Mouse (Mus musculus) hindbrain, embryonic 16.5 days (tissue): Measurements from ENCODE around the gene Spsb4. TPM values are rescaled to one million over a fixed set of nuclear protein-coding genes. Genes with fewer than 3 reads are reported as not detected.

Experiments used
- ATAC-seq: fragments of 200-750 bp; cut with Nextera tagmentation; 2 replicates; pipeline ENCODE4 v1.8.0; 2017; ENCODE audit warnings: moderate TSS enrichment, moderate library complexity
- H3K27ac ChIP-seq: fragments of 300-500 bp; sonication (generic); 2 replicates; pipeline ENCODE4 v1.5.1; 2014; ENCODE audit warnings: low read depth, mild to moderate bottlenecking, control low read depth, low read length, moderate library complexity
- H3K27me3 ChIP-seq: fragments of 300-500 bp; sonication (generic); replicated peaks from 2 replicates; pipeline ENCODE4 v1.6.1; 2014; ENCODE audit warnings: low read length; ENCODE audit not compliant: control insufficient read depth, insufficient read depth
- H3K36me3 ChIP-seq: fragments of 300-500 bp; sonication (generic); 2 replicates; pipeline ENCODE4 v1.6.1; 2014; ENCODE audit warnings: mild to moderate bottlenecking, low read length, moderate library complexity, mixed read lengths; ENCODE audit not compliant: control insufficient read depth, insufficient read depth
- H3K4me1 ChIP-seq: fragments of 300-500 bp; sonication (generic); 2 replicates; pipeline ENCODE4 v1.6.1; 2014; ENCODE audit warnings: low read depth, low read length; ENCODE audit not compliant: control insufficient read depth, insufficient read depth
- H3K4me2 ChIP-seq: fragments of 300-500 bp; sonication (generic); 2 replicates; pipeline ENCODE4 v1.6.1; 2014; ENCODE audit warnings: mild to moderate bottlenecking, low read length, control low read depth, moderate library complexity
- H3K4me3 ChIP-seq: fragments of 300-500 bp; sonication (generic); 2 replicates; pipeline ENCODE4 v1.5.1; 2014; ENCODE audit warnings: mild to moderate bottlenecking, low read length, control low read depth, moderate library complexity
- H3K9ac ChIP-seq: fragments of 300-500 bp; sonication (generic); 2 replicates; pipeline ENCODE4 v1.6.1; 2014; ENCODE audit warnings: low read depth, mild to moderate bottlenecking, control low read depth, low read length, moderate library complexity
- H3K9me3 ChIP-seq: fragments of 300-500 bp; sonication (generic); 2 replicates; pipeline ENCODE4 v1.6.1; 2014; ENCODE audit warnings: mild to moderate bottlenecking, low read length, moderate library complexity; ENCODE audit not compliant: control insufficient read depth
- WGBS: fragments of 180-500 bp; shearing (Covaris S2); extraction: QIAGEN DNeasy Blood & Tissue Kit; methylation state at CpG from one replicate; pipeline ENCODE4 v1.1.7; 2014; 5-methylcytosine and 5-hydroxymethylcytosine counted together
- polyA plus RNA-seq: library from polyadenylated mRNA; unstranded; fragments of >200 nt; fragmentation: Nextera tagmentation; extraction: Ambion mirVana; gene quantifications from 2 replicates; pipeline ENCODE4 v1.2.1, GENCODE M21; 2015

The Spsb4 gene
- polyA plus RNA-seq, 1 experiment from 2014 or later, result 39.8 TPM

DNA sequence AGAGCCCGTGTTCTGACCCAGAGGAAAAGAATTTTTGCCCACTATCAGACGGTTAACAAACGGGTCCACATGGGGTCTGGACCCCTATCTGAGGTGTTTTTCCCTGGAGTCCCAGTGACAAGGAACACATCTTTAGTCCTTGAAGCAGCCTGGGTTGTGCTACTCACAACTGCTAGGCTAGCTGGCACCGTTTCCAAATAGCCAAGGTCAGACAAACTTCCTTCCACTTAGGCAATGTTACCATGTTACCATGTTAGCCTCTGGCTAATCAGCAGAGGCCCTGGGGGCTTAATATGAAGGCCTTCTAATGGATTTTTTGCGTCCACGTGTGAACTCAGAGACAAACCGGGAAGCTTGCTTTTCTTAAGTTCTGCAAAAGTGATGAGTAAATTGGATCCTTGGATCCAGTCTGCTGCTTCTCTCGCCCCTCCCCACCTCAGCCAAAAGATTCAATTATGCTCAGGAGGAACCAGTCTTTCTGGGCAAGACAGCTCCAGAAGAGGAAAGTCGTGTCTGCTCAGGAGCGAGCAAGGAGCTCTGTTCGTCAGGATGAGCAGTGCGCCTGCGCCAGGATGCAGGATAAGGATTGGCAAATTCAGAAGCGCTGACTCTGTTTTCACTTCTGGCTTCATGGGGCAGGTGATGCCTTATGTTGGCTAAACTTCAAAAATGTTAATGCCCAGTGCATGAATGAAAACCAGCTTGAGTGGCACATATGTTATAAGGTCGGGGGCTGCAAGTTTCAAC is 64.4 kb downstream of the Spsb4 start:
- Histone ChIP-seq H3K4me1 (peaks cover 26% of the 10 kb centered on the region), H3K4me2 (no peak overlapping the region), H3K9me3 (no peaks in the 10 kb centered on the region), H3K27me3 (no peaks in the 10 kb centered on the region), H3K27ac (no peak overlapping the region), H3K9ac (no peak overlapping the region), H3K36me3 (no peaks in the 10 kb centered on the region), H3K4me3 (no peak overlapping the region)
- no peak for ATAC-seq
- 77% methylated on average over 15 of the region's 15 CpGs for WGBS

DNA sequence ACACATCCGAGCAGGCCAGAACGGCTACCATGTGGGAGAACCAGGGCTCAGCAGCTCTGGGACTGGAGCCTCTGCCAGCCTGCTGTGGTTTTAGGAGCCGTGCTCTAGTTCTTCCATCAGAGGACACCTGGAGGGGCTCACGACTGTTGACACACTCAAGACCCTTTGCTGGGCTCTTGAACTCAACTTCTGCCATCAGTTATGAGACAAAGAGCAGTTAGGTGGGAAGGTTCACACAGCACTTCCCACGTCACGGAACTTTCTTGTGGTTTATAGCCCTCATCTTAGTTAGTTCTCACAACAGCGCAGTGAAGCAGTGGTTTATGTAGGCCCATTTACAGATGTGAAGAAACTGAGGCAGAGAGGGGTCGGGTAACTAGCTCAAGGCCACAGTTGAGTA is 65.2 kb downstream of the Spsb4 start:
- Histone ChIP-seq H3K27me3 (no peaks in the 10 kb centered on the region), H3K9me3 (no peaks in the 10 kb centered on the region), H3K36me3 (no peaks in the 10 kb centered on the region), H3K4me1 (peaks cover 26% of the 10 kb centered on the region), H3K27ac (no peak overlapping the region), H3K4me3 (no peak overlapping the region), H3K9ac (no peak overlapping the region), H3K4me2 (no peak overlapping the region)
- no peak for ATAC-seq
- WGBS, result 91% methylated on average over 8 of the region's 8 CpGs

DNA sequence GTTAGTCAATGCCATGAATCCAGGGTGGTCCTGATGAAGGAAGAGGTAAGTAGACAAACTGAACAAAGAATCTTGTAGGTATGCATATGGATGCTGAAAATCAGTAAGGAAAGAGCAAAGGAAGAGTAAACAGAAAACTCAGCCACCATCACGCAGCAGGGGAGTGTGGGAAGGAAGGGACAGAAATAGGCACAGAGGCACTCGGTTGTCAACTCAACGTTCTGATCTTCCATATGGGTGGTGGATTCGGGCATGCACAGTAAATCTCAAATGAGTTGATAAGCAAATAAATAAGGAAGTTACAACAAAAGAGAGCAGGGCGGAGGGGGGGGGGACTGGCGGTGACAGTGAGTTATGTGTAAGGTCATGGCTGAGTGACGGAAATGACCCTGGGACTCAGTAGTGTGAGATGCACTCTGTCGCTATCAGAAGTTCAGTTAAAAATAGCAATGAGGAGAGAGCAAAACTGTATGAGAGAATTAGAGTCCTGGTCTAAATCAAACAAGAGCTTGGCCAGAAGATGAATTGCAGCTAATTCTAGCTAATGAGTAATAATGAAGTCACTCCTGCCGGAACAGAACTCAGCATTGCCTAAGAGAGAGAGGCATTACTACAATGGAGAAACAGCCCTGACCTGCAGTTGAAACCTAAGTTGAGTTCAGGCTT is 66.2 kb downstream of the Spsb4 start:
- Histone ChIP-seq H3K27ac (no peak overlapping the region), H3K4me3 (no peak overlapping the region), H3K4me2 (no peak overlapping the region), H3K4me1 (peaks cover 18% of the 10 kb centered on the region), H3K27me3 (no peaks in the 10 kb centered on the region), H3K9me3 (no peaks in the 10 kb centered on the region), H3K9ac (no peak overlapping the region), H3K36me3 (no peaks in the 10 kb centered on the region)
- WGBS, result 65% methylated on average over 9 of the region's 9 CpGs
- no peak for ATAC-seq

DNA sequence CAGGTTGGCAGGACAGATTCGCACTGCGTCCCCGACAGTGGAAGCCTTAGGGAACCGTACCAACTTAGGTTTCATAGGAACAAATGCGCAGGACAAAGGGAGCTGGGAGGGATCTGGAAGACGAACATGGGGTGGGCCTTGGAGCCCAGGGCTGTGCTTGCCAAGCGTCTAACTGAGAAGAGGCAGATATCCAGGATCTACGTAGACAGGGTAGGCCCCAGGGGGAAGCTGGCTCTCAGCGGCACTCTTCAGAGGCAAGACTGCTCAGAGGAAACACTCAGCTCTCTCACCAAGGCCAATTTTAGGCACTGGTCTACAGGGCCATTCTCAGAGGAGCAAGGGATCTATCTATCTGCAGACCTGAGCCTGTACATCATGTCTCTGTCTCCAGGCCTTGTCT is 69.1 kb downstream of the Spsb4 start:
- no peak overlapping the region for H3K27ac ChIP-seq
- peak; percentile 48; the same call in 1 of the 2 replicates for ATAC-seq
- H3K27me3 ChIP-seq, result no peaks in the 10 kb centered on the region
- no peaks in the 10 kb centered on the region for H3K9me3 ChIP-seq
- 70% methylated on average over 9 of the region's 9 CpGs for WGBS
- H3K4me2 ChIP-seq, result no peak overlapping the region
- peaks cover 9% of the 10 kb centered on the region for H3K4me1 ChIP-seq
- no peak overlapping the region for H3K9ac ChIP-seq
- no peak overlapping the region for H3K4me3 ChIP-seq
- no peaks in the 10 kb centered on the region for H3K36me3 ChIP-seq

DNA sequence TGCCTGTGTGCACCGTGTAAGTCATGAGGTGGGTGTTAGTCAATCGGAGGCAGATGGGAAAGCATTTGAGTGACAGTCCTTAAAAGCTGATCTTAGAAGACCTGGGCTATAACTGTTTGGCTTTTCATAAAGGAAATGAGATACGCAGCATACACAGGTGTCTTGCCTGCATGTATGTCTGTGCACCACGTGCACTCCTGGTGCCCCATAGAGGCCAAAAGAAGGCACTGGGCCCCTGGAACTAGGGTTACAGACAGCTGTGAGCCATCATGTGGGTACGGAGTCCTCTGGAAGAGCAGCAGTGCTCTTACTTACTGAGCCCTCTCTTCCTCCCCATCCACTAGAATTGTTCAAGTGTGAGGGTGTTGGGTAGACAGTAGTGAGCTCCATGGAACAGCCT is 70.1 kb downstream of the Spsb4 start:
- no peak overlapping the region for H3K27ac ChIP-seq
- H3K9me3 ChIP-seq, result no peaks in the 10 kb centered on the region
- peaks cover 9% of the 10 kb centered on the region; the same call in 1 of the 2 replicates for H3K4me1 ChIP-seq
- no peak overlapping the region for H3K4me3 ChIP-seq
- H3K36me3 ChIP-seq, result no peaks in the 10 kb centered on the region; the same call in 1 of the 2 replicates
- ATAC-seq, result no peak
- no peaks in the 10 kb centered on the region for H3K27me3 ChIP-seq
- WGBS, result 89% methylated on average over 5 of the region's 5 CpGs
- H3K9ac ChIP-seq, result no peak overlapping the region
- no peak overlapping the region for H3K4me2 ChIP-seq

DNA sequence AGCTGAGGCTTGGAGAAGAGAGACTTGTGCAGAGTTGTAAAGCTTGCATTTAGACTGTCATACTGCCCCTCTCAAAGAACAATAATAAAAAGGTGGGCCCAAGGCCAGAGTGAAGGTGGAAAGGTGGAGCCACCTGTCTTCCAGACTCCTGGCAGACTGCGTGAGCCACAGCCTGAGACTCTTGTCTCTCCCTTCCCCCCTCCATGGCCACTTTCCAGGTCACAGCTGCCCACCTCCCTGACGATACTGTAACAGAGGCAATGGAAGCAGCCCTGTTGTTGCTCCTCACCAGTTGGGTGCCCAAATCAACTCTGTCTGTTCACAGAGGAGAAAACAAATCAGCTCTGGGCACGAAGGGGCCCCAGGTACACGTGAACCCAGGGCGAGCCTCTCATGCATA is 71.5 kb downstream of the Spsb4 start:
- no peak overlapping the region for H3K4me2 ChIP-seq
- H3K4me3 ChIP-seq, result no peak overlapping the region
- H3K9me3 ChIP-seq, result no peaks in the 10 kb centered on the region
- no peaks in the 10 kb centered on the region for H3K27me3 ChIP-seq
- 64% methylated on average over 5 of the region's 5 CpGs for WGBS
- no peak overlapping the region for H3K9ac ChIP-seq
- peaks cover 9% of the 10 kb centered on the region; the same call in 1 of the 2 replicates for H3K4me1 ChIP-seq
- no peak overlapping the region for H3K27ac ChIP-seq
- peaks cover 4% of the 10 kb centered on the region; the same call in 1 of the 2 replicates for H3K36me3 ChIP-seq
- no peak for ATAC-seq

DNA sequence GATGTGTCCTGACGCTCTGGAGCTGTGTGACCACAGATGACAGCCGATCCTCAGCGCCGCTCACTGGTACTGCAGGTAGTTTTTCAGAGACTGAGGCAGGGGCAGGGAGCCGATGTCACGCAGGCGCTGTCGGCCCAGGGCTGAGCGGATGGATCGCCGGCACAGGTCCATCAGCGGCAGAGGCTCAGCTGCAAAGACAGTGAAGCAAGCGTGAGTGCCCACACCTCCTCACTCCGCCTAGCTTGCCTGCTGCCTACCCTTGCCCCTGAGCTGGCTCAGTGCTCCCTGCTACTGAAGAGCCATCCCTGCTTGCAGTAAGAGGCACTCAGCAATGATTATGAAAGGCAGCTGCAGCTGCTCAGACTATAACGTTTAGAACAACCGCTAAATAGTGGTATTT is 74.1 kb downstream of the Spsb4 start:
- H3K9ac ChIP-seq, result peak overlapping the region; percentile 3
- no peak overlapping the region for H3K27ac ChIP-seq
- 69% methylated on average over 16 of the region's 16 CpGs for WGBS

DNA sequence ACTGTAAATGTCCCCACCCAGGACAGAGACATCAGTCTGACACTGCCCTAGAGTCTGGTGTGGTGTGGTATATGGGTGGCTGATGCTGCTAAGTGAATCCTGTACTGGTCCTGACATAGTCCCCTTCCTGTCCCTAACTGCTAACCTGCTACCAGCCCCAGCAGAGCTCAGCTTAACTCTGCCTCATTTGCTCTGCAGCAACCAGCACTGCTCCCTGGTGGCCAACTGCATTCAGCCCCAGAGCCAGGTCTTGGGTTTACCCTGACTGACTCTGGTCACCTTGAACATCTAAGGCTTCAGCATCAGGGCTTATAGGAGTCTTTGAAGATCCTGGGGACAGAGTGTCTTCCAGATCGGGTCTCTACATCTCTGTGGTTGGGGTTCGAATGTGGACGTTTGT is 75.7 kb downstream of the Spsb4 start:
- Histone ChIP-seq H3K36me3 (peaks cover 6% of the 10 kb centered on the region), H3K9me3 (no peaks in the 10 kb centered on the region), H3K27ac (no peak overlapping the region), H3K4me2 (no peak overlapping the region), H3K9ac (no peak overlapping the region), H3K27me3 (no peaks in the 10 kb centered on the region), H3K4me1 (no peaks in the 10 kb centered on the region), H3K4me3 (no peak overlapping the region)
- 95% methylated on average over 3 of the region's 3 CpGs for WGBS
- ATAC-seq, result no peak

More for the DNA sequence above, 74.1 kb downstream of the Spsb4 start:
- Histone ChIP-seq H3K36me3 (peaks cover 6% of the 10 kb centered on the region), H3K4me1 (peaks cover 2% of the 10 kb centered on the region; the same call in 1 of the 2 replicates), H3K4me2 (peak overlapping the region; percentile 21; the same call in 1 of the 2 replicates), H3K9me3 (no peaks in the 10 kb centered on the region), H3K27me3 (no peaks in the 10 kb centered on the region), H3K4me3 (no peak overlapping the region)
- no peak for ATAC-seq

DNA sequence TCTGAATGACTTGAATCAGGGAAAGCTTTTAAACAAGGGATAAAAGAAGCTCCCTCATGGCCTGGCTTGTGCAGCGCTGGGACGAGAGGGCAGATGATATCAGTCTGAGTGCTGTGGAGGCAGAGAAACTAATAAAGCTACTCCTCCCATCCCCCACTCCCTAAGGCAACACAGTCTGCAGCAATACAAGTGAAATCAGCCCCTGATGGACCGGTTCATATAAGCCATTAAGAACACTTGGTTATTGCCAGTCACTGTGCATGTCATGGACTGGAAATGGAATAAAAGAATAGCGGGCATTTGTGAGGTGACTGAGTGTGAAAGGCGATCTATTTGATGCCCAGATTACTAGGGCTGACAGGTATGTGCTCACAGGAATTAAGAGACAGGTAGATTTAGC is 79.8 kb downstream of the Spsb4 start:
- H3K27ac ChIP-seq, result peak overlapping the region; percentile 51; the same call in 1 of the 2 replicates
- H3K9me3 ChIP-seq, result no peaks in the 10 kb centered on the region
- no peak overlapping the region for H3K9ac ChIP-seq
- no peaks in the 10 kb centered on the region for H3K4me1 ChIP-seq
- 47% methylated on average over 5 of the region's 5 CpGs for WGBS
- no peak overlapping the region for H3K4me3 ChIP-seq
- peak; percentile 43; the same call in 1 of the 2 replicates for ATAC-seq
- H3K27me3 ChIP-seq, result no peaks in the 10 kb centered on the region
- H3K36me3 ChIP-seq, result peaks cover 6% of the 10 kb centered on the region
- H3K4me2 ChIP-seq, result no peak overlapping the region
